Mouse (Mus musculus) hindbrain, embryonic 10.5 days (tissue): ENCODE data around the gene Gm4881. TPM values are rescaled to one million over a fixed set of nuclear protein-coding genes. Genes with fewer than 3 reads are reported as not detected.
"Not testable (repeated sequence)": the region's sequence is repeated elsewhere in the genome, so short reads cannot be mapped to it uniquely, and the experiment has no call there.

ENCODE experiments used
- DNase-seq: peaks from one replicate; pipeline ENCODE4 v3.0.0-alpha.2; 2017; ENCODE audit warnings: low spot score
- H3K27ac ChIP-seq: fragments of 300-500 bp; sonication (generic); 2 replicates; pipeline ENCODE4 v1.5.1; 2016; ENCODE audit warnings: mild to moderate bottlenecking, moderate library complexity
- H3K27me3 ChIP-seq: fragments of 300-500 bp; sonication (generic); 2 replicates; pipeline ENCODE4 v1.6.1; 2016; ENCODE audit warnings: mild to moderate bottlenecking; ENCODE audit not compliant: poor library complexity, insufficient read depth, severe bottlenecking
- H3K36me3 ChIP-seq: fragments of 300-500 bp; sonication (generic); 2 replicates; pipeline ENCODE4 v1.6.1; 2016; ENCODE audit warnings: mild to moderate bottlenecking, moderate library complexity
- H3K4me1 ChIP-seq: fragments of 300-500 bp; sonication (generic); replicated peaks from 2 replicates; pipeline ENCODE4 v1.6.1; 2016; ENCODE audit warnings: mild to moderate bottlenecking
- H3K4me3 ChIP-seq: fragments of 300-500 bp; sonication (generic); 2 replicates; pipeline ENCODE4 v1.5.1; 2016; ENCODE audit warnings: mild to moderate bottlenecking, moderate library complexity
- H3K9me3 ChIP-seq: fragments of 300-500 bp; sonication (generic); 2 replicates; pipeline ENCODE4 v1.6.1; 2016; ENCODE audit warnings: mild to moderate bottlenecking, moderate library complexity
- WGBS: fragments of 180-500 bp; shearing (Covaris S2); methylation state at CpG from one replicate; pipeline ENCODE4 v1.1.7; 2016; 5-methylcytosine and 5-hydroxymethylcytosine counted together
- polyA plus RNA-seq: library from polyadenylated mRNA; unstranded; fragments of >200 nt; fragmentation: Nextera tagmentation; extraction: Ambion mirVana; gene quantifications from 2 replicates; pipeline ENCODE4 v1.2.1, GENCODE M21; 2016

Gm4881 gene
- polyA plus RNA-seq, 1 experiment from 2014 or later: 2.7 TPM

DNA sequence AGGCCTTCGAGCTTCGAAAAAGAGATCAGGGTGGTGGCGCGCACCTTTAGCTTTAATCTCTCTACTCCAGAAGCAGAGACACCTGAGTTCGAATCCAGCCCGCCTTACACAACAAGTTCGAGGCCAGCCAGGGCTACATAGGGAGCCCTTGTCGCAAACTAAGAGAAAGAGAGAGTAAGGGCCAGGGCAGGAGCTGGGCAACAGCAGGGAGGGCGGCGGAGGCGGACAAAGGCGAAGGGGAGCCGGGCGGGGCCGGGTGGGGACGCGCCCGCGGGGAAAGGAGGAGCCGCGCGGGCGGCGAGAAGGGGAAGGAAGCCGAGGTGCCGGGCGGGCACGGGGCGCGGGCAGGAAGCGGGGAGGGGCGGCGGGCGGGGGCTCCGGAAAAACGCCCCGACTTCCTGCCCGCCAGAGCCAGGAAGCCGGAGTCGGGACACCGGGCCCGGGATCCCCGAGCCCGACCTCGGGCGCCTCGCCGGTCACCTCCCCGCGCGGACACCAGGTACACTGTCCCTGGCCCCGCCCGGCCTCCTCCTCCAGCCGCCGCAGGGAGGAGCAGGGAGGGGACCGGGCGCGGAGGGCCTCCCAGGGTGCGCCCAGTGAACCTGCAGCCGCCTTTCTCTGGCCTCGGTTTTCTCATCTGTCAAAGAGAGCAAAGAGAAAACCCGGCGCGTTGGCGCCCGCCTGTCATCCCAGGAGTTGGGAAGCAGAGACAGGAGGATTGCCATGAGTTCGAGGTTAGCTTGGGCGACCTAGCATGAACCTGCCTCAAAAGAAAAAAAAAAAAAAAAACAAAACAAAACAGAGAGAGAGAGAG lies 41.5 kb downstream of the Gm4881 start, which contains the start of gene Arhgef1:
TSS of gene Arhgef1 (plus strand) at position 283 of the 814 bp plus-strand sequence.
- H3K27ac ChIP-seq: peak within 1 kb of the TSS; percentile 91
- 5% methylated on average over 68 of the region's 68 CpGs for WGBS
- H3K4me3 ChIP-seq: peak within 1 kb of the TSS; percentile 76
- no peaks in the 10 kb centered on the region for H3K27me3 ChIP-seq
- H3K9me3 ChIP-seq: no peaks in the 10 kb centered on the region
- peaks cover 60% of the 10 kb centered on the region for H3K4me1 ChIP-seq
- DNase-seq: peak; percentile 57
- peaks cover 4% of the 10 kb centered on the region; the same call in 1 of the 2 replicates for H3K36me3 ChIP-seq

DNA sequence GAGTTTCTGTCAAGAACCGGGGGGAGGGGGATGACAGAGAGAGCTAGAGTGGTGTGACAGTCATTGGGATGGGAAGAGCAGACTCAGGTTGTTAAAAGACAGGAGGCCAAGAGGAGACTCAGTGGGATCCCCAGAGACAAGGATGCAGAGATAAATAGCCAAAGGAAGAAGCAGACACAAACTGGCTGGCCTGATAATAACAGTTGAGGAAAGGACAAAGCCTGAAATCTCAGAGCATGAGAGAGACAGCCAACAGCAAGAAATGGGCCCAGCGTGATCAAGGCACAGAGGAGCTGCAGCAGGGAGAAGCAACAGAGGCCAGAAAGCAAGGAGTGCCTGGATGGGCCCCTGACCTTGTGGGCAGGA lies 42.0 kb downstream of the Gm4881 start:
- Histone ChIP-seq H3K27ac (peak overlapping the region; percentile 91), H3K9me3 (no peaks in the 10 kb centered on the region), H3K27me3 (no peaks in the 10 kb centered on the region), H3K4me1 (peaks cover 54% of the 10 kb centered on the region), H3K4me3 (peak overlapping the region; percentile 76), H3K36me3 (no peaks in the 10 kb centered on the region)
- DNase-seq: no peak
- WGBS: 58% methylated on average over 2 of the region's 2 CpGs

DNA sequence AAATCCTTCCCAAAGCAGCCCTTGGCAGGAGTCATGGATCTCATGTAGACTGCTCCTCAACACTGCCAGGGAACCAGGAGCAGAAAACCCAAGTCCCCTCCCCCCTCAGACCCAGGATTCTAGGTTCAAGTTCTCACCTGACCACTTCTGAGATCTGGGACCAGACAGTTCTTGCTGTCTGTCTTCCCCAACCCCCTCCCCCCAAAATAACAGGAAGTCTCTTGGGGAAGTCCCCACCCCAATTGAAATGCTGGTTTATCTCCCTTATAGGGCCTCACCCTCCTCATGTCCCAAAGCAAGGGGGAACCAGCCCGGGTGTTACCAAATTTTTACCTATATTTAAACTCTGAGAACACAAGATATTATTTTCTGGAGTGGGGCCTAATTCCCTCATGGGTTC lies 42.5 kb downstream of the Gm4881 start:
- WGBS: 83% methylated on average over 1 of the region's 1 CpGs
- Histone ChIP-seq H3K4me3 (peak overlapping the region; percentile 76; the same call in 1 of the 2 replicates), H3K9me3 (no peaks in the 10 kb centered on the region), H3K27ac (peak overlapping the region; percentile 40; the same call in 1 of the 2 replicates), H3K36me3 (no peaks in the 10 kb centered on the region), H3K4me1 (peaks cover 50% of the 10 kb centered on the region), H3K27me3 (no peaks in the 10 kb centered on the region)
- no peak for DNase-seq

DNA sequence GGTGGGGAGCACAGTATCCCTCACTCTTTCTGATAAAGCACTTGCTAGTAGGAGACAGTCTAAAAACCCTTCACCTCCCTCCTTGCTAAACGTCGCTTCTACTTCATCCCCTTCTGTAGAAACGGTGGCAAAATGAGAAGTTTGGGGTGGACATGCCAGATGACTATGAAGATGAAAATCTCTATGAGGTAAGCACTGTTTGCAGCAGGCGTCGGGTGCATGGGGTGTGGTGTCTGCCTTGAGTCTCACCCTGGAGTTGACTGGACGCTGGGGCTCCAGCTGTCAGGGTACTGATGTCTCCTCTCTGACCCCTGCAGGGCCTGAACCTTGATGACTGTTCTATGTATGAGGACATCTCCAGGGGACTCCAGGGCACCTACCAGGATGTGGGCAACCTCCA lies 43.2 kb downstream of the Gm4881 start:
- 87% methylated on average over 6 of the region's 6 CpGs for WGBS
- H3K27me3 ChIP-seq: no peaks in the 10 kb centered on the region
- no peak overlapping the region for H3K4me3 ChIP-seq
- H3K27ac ChIP-seq: no peak overlapping the region
- H3K36me3 ChIP-seq: no peaks in the 10 kb centered on the region
- DNase-seq: no peak
- H3K4me1 ChIP-seq: peaks cover 43% of the 10 kb centered on the region
- H3K9me3 ChIP-seq: no peaks in the 10 kb centered on the region

DNA sequence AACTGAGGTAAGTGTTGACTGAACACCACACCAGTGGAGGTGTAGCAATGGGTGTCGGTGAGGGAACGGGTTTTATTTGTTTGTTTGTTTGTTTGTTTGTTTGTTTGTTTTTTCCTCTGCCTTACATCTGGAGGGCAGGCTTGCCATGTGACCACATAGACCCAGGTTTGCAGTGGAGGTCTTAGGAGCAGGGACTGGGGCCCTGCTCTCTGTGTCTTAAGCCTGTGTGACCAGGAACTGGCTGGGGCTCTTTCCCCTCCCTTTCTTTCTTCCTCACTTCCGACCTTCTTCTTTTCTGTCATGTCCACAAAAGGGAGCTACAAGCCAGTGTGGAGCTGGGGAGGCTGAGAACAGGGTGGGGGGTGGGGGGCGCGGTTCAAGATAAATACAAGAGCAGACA lies 46.3 kb downstream of the Gm4881 start:
- 70% methylated on average over 5 of the region's 5 CpGs for WGBS
- no peaks in the 10 kb centered on the region for H3K27me3 ChIP-seq
- peaks cover 14% of the 10 kb centered on the region for H3K4me1 ChIP-seq
- H3K4me3 ChIP-seq: no peak overlapping the region
- H3K27ac ChIP-seq: no peak overlapping the region
- H3K9me3 ChIP-seq: no peaks in the 10 kb centered on the region
- H3K36me3 ChIP-seq: peaks cover 4% of the 10 kb centered on the region; the same call in 1 of the 2 replicates
- no peak for DNase-seq

DNA sequence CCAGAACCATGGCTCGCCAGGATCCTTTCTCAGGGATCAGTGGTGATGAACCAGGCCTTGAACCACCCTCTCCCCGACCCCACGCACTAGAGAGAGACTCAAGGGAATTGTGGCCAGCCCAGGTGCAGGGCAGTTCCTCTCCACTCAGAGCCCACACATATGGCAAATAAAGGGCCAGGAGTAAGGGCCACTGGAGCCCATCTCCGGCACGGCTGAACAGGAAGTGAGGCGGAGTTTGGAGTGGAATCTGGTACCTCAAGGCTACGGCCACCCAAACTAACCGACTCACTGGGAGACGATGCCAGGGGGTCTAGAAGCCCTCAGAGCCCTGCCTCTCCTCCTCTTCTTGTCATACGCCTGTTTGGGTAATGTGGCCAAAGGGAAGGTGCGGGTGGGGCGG lies 47.1 kb downstream of the Gm4881 start, which contains the start of gene Cd79a:
TSS of gene Cd79a (plus strand) at position 158 of the 400 bp plus-strand sequence.
- Histone ChIP-seq H3K9me3 (no peaks in the 10 kb centered on the region), H3K27ac (no peak within 1 kb of the TSS), H3K27me3 (no peaks in the 10 kb centered on the region), H3K4me1 (peaks cover 7% of the 10 kb centered on the region), H3K36me3 (peaks cover 10% of the 10 kb centered on the region), H3K4me3 (no peak within 1 kb of the TSS)
- 78% methylated on average over 12 of the region's 12 CpGs for WGBS
- no peak for DNase-seq

DNA sequence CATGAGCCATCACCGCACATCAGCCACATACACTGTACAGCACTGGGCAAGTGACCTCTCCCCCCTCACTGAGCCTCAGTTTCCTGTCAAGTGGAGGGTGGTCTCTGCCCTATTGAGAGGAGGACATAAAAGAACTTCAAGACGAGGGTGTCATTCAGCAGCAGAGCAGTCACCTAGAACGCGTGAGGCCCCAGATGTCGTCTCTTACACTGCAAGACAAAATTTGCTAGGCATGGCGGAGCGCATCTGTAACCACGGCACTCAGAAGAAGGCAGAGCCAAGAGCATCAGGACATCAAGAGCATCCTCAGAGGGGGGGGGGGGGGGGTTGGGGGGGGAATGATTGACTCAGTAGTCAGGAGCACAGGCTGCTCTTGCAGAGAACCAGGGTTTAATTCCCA lies 48.0 kb downstream of the Gm4881 start:
- Histone ChIP-seq H3K4me3 (no peak overlapping the region), H3K27ac (no peak overlapping the region), H3K9me3 (no peaks in the 10 kb centered on the region), H3K27me3 (no peaks in the 10 kb centered on the region), H3K4me1 (0 out of 2 replicates have a peak, but pooled peaks cover 2% of the 10 kb centered on the region), H3K36me3 (peaks cover 12% of the 10 kb centered on the region)
- no peak for DNase-seq
- 77% methylated on average over 8 of the region's 8 CpGs for WGBS

DNA sequence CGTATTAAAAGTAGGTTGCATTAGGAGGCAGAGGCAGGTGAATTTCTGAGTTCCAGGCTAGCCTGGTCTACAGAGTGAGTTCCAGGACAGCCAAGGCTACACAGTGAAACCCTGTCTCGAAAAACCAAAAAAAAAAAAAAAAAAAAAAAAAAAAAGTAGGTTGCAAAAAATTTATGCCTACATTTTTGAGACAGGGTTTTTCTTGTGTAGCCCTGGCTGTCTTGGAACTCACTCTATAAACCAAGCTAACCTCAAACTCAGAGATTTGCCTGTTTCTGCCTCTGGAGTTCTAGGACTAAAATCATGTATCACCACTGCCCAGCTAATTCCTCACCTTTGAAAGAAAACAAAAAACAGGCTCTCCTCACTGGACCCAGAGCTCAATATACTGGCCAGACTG lies 48.5 kb downstream of the Gm4881 start:
- DNase-seq, H3K27ac ChIP-seq, H3K4me1 ChIP-seq, H3K27me3 ChIP-seq, H3K4me3 ChIP-seq, H3K9me3 ChIP-seq: not testable (repeated sequence)
- WGBS: 90% methylated on average over 2 of the region's 2 CpGs
- peaks cover 17% of the 10 kb centered on the region for H3K36me3 ChIP-seq

DNA sequence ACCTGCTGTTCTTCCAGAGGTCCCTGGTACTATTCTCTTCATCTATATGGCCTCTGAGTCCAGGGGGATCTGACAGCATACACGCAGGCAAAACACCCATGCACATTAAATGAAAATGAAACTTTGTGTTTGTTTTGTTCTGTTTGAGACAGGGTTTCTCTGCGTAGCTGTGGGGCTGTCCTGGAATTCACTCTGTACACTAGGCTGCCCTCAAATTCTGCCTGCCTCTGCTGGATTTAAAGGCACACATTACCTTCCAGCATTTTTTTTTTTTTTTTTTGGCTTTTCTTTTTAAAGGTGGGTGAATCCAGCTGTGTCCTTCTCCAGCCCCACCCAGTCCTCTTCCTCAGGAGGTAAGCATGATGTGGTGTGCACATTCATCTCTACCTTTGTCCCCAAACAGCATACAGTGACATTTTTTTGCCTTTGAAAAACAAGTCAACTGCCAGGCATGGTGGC lies 52.1 kb downstream of the Gm4881 start:
- Histone ChIP-seq H3K9me3 (no peaks in the 10 kb centered on the region), H3K27me3 (no peaks in the 10 kb centered on the region), H3K4me1 (peaks cover 9% of the 10 kb centered on the region), H3K4me3 (no peak overlapping the region), H3K27ac (no peak overlapping the region), H3K36me3 (peaks cover 53% of the 10 kb centered on the region)
- WGBS: 81% methylated on average over 2 of the region's 2 CpGs
- no peak for DNase-seq

DNA sequence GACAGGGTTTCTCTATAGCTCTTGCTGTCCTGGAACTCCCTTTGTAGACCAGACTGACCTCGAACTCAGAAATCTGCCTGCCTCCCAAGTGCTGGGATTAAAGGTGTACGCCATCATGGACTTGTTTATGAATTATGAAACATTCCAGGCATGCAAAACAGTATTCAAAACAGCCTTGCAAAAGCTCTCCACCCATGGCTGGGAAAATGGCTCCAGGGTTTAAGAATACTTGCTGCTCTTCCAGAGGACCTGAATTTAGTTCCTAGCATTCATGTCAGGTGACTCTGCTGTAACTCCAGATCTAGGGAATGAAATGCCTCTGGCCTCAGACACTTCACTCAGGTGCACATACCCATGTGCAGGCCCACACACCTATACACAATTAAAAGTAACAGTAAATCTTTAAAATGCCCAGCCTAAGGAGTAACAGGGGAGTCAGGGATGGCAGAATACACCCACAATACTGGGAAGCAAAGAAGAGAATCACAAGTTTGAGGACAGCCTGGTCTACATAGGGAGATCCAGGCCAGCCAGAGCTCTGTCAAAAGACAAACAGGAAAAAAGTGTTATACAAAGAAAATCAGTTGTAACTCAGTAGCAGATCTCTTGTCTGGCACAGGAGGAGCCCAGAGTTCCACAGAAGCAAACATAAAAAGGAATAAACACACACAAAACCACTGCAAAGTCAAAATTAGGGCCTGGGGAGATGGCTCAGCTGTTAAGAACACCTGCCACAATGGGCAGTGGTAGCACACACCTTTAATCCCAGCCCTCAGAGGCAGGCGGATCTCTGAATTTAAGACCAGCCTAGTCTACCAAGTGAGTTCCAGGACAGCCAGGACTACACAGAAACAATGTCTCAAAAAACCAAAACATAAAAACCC lies 52.8 kb downstream of the Gm4881 start:
- H3K27me3 ChIP-seq: no peaks in the 10 kb centered on the region
- WGBS: 69% methylated on average over 3 of the region's 3 CpGs
- H3K4me3 ChIP-seq: no peak overlapping the region
- peaks cover 59% of the 10 kb centered on the region for H3K36me3 ChIP-seq
- no peak overlapping the region for H3K27ac ChIP-seq
- H3K4me1 ChIP-seq: peaks cover 16% of the 10 kb centered on the region
- no peak for DNase-seq
- no peaks in the 10 kb centered on the region for H3K9me3 ChIP-seq

DNA sequence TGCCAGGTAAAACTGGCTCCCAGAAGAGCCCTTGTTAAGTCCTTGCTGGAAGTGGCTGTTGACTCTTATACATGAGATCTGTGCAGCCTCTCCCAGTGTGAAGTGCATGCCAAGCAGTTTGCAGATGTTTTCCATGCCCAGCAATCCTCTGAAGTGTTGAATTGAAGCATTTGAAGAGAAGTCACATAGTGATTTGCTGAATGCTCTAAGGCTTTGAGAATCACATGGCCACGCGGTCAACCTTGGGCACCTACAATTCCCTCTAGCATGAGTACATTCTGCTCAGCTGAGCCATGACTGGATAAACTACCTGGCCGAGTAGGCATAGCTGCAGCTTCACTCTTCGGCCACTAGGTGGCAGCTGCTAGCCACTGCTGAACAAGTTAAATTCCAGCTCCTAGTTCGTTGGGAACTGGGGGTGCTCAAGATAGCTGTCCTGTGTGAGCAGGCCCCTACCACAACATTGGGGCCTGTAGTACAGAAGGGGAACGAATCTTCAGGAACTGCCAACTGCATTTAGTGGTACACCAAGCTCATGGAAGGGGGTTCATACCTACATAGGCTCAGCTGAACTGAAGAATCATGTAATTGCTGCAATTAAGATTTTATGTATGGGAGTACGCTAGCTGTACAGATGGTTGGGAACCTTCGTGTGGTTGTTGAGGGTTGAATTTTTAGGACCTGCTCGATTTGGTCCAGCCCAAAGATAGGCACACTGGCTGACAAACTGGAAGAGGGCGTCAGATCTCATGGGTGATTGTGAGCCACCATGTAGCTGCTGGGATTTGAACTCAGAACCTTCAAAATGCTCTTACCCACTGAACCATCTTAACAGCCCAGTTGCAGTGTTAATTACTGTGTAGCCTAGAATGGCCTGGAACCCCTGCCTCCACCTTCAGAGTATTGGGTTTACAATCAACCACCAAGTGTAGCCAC lies 53.7 kb downstream of the Gm4881 start:
- Histone ChIP-seq H3K27me3 (no peaks in the 10 kb centered on the region), H3K9me3 (no peaks in the 10 kb centered on the region), H3K4me1 (peaks cover 25% of the 10 kb centered on the region), H3K36me3 (peaks cover 69% of the 10 kb centered on the region), H3K27ac (no peak overlapping the region), H3K4me3 (no peak overlapping the region)
- WGBS: 33% methylated on average over 10 of the region's 10 CpGs
- peak; percentile 77 for DNase-seq
